Mouse (Mus musculus) thymus, postnatal 25 days (tissue): ENCODE data around the gene Nav2.

Source experiments
- DNase-seq: peaks from one replicate; pipeline ENCODE4 v3.0.0; 2022

The Nav2 gene

DNA sequence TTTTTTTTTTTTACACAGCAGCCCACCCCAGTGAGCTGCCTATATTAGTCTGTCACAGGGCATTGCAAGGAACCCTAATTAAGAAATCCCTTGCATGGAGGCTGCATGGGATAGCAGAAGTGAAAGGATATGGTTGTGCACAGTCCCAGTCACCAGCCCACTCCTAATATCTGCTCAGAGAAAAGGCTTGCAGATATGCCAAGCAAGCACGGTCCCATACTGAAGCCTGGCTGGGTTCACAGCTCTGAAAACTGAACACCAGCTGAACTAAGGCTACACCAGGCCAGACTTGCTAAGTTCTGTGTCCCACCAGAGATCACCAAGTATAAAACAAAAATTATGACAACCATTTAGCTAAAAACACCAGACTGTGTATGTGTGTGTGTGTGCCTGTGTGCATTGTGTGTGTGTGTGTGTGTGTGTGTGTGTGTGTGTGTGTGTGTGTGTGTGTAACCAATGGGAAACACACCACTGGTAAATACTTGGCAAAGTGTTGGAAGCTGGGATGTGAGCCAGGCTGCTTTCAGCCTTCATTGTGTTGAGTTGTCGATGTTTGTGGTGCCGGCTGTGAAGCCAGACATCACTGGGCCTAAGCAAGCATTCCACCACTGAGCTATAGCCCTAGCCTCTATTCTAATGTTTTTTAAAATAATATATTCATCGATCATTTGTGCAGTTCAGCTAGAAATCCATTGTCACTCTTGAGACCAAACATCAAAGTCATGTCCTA lies 156.4 kb downstream of the Nav2 start:
- no peak for DNase-seq

DNA sequence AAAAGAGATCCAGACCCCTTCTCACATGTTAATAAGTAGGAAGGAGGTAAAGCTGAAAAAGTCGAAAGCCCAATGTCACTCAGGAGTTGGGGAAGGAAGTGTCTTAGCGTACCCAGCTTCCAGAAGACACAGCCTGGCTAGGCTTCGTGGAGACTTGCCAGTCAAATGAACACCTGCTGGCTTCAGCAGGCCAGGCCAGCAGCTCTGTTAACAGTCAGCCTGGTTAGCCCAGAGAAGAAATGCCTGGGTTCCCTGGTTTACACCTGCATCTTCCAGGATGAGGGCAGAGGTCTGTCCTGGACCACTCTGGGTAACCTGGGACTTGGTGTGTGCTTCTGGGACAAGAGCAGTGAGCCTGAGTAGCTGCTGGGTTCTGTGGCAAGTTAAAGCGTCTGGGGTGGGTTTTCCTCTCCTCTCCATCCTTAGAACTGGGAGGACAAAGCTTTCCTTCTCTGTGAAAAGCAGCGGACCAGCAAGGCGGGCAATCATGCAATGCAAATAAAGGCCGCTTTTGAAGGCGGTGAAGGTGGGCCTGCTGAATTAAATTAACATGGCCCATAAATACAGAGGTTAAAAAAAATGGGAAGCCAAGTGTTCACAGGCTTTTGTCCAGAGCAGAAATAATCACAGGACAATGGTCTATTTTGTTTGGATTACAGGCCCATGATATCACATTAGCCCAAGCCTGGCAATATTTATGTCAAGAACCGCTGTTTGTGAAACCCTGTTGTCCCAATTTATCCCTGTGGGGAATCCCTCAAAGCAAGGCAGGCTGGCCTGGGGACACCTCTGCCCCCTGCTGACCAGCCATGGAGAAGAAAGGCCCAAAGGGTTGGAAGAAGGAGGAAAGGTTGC lies 157.3 kb downstream of the Nav2 start:
- no peak for DNase-seq

DNA sequence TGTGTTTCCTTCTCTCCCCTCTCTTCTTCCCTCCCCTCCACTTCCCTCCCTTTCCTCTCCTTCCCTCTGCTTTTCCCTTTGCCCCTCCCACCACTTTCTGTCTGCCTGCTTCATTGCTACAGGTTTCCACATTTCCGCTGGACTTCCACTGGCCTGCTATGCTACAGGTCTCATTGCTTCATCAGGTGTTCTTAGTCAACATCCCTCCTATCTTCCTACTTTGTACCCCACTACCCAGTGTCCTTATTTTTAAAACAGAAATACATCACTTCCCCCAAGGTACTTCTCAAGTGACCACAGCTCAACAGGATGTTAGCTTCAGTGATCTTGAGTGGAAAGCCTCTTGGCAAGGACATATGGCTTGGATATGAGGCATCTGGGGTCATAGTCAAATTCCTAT lies 158.3 kb downstream of the Nav2 start:
- DNase-seq, result no peak

DNA sequence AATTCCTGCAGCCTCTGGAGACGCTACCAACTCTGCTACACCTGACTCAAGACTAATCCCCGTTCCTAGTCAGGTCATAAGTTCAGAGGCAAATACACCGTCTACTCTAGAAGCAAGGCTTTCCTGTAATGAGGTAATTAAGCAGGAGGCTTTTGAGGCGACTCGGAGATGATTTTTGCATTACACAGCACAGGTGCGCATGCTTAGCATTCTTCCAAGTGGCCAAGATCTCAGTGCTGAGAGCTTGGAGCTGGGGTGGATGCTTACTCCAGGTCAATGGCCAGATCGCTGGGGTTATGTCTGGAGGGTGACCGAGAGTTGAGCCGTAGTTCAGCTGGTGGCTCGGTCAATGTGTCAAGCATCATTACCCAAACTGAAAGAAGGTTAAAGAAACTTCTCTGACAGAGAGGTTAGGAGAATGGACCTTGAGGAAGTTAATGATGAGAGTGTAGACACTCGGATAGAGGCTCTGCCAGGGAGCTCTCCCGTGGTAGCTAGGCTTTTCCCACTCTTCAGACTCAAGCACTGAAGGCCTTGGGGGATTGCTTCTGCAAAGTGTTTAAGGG lies 161.0 kb downstream of the Nav2 start:
- DNase-seq, result no peak

DNA sequence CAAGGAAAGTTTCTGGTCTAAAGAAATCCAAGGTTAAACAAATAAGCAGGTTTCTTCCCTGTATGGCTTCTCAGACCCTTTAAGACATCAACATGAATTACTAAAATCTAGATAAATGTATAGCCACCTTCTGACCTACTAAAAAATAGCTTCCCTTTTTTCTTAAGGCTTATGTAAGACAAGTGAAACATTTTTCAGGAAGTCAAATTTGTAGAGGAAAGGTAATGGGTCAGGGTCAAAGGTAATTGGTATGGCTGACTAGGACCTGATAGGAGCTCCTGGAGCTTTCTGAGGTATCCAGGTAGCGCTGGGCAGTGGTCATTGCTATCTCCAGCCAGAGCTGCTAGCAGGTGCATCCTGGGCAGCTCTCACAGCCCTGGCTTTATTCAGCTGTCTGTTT lies 162.1 kb downstream of the Nav2 start:
- DNase-seq, result no peak

DNA sequence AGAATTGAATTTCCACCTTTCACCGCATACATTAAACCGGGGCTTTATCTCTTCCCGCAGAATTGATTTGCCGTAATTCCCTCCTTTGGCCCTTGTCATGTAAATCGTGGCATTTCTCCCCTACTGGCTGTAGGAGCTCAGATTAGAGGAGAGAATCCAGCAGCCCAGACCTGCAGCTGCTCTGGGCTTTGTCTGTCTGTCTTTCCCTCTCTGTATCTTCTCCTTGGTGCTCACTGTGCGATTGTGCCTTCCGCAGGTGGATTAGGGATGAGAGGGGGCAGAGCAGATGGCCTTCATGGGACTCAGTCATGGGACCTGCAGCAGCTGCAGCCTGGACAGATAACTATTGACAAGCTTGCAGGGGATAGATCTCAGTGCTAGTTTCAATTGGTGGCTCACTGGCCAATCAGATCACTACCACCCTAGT lies 162.6 kb downstream of the Nav2 start:
- DNase-seq, result no peak

DNA sequence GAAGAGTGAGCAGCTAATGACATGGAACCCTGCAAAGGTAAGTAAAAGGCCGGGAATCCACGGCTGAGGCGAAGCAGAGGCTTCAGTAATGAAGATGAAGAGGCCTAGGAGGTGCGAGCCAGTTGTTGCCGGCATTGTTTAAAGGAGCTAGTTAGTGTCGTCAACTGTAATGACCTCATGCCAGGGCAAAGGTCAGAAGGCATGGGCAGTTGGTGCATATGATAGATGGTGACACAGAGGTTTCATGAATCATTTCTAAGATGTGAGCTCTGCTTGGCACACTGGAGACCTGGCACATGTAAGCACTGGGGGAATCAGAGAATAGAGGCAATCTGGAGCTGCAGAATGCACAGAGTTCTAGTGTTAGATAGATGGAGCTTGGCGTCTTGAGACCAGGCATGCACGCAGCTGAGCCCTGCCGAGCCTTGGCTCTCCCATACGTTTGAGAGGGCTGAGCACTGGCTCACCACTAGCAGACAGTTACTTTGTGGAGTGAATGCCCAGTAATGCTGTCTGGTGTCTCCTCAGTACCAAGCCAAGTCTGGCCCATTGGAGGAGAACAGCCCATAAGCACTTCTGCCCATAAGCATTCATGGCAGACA lies 166.9 kb downstream of the Nav2 start:
- no peak for DNase-seq

DNA sequence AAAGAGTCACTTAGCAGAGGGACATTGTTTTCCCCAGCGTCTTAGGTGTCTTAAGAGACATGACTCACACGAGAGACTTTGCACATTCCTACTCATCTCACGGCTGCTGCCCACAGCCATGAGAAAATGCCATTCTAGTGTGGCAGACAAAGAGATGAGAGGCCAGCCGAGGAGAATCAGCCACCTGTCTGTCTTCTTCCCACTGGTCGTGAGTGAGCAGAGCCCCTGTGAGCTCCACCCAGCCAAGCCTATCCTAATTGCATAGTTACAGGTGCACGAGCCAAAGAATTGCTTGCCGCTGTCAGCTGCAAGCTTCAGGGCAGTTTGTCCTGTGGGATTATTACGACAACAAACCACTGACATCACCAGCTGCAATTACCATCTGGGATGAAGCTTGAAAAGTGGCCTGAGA lies 167.8 kb downstream of the Nav2 start:
- no peak for DNase-seq

DNA sequence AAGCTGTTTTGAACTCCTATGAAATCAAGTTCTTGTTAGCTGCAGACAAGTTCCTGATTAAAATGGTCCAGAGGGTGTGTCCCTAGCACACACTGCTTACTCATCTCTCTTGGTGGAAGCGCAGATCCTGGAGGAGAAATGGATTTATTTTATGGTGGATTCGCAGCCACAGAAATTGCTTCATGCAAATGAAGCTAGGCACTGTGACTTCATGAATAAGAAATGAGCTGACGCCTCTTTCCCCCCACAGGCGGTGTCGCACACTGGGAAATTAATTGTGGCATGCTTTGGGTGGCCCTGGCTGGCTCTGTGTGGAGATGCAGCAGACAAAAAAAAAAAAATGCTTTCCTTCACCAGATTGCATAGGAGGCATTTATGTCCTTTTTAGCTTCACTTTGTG lies 170.4 kb downstream of the Nav2 start:
- DNase-seq, result no peak

DNA sequence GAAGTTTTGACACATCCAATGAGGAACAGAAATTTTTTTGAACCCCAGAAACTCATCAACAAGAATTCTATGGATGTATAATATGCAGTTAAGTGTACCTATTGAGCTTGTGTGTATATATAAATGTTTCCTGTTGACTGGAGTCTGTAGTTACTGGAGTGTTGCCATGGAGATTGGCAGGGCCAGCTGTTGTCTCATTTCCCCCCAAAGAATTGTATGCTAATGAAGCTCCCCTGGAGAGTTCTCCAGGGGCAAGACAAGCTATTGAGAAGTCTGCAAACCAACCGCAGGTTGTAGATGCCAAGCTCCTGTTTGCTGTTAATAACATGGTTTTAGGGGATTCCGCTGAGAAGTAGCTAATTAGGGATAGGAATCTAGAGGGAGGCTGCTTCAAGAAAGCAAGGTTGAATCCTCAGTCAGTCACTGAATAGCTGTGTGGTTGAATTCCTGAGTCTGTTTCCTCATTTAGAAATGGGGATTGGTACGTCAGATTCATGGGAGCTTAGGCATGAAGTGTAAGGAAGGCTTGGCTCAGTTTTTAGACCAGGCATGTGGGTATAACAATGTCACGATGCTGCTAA lies 174.2 kb downstream of the Nav2 start:
- DNase-seq, result no peak

DNA sequence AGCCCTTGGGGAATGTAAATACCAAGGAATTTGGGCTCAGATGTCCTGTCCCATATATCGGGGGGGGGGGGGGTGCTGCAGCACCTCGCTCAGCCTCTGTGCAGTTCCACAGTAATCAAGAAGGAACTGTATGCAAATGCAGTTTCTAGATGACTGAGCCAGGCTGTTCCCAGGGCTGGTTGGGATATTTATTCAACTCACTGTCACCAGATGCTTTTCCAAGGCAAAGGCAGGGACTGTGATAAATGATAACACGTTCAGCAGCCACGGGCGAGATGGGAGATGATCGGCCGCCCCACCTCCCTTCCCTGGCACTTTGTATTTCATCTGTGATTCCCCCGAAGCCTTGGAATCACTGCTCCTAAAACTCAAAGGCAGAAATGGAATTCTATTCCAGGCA lies 176.3 kb downstream of the Nav2 start:
- no peak for DNase-seq

DNA sequence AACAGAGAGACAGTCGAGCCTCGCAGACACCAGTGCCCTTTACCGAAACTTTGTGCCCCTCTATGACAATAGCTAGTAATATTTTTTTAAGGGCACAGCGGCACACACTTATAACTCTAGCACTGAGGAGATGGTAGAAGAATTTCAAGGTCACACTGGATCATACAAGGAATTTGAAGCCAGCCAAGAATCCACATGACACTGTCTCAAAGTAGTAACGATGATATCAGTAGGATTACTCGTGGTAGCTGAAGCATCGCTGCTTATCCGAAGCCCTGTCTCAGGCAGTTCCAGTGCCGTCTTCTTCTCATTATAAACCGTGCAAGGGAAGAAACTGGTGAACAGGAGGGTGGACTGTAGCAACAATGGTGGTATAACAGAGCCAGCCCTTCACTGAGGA lies 177.2 kb downstream of the Nav2 start:
- DNase-seq, result no peak

DNA sequence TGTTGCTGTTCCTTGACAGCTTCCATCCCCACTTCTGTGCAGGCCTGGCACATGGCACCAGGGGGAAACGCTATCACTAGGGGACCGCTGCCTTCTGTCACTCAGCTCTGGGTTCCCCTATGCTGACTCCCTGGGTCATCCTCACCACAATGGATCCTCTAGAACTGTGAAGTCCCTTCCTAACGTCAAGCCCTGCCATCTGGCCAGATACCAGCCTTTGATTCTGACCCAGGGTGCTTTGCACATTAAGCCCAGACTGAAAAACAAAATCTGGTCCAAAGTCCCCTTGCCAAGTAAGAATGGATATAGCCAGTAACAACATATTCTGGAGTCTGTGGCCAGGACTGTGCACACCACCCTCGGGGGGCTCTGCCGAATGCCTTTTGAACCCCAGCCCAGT lies 178.6 kb downstream of the Nav2 start:
- DNase-seq, result no peak

DNA sequence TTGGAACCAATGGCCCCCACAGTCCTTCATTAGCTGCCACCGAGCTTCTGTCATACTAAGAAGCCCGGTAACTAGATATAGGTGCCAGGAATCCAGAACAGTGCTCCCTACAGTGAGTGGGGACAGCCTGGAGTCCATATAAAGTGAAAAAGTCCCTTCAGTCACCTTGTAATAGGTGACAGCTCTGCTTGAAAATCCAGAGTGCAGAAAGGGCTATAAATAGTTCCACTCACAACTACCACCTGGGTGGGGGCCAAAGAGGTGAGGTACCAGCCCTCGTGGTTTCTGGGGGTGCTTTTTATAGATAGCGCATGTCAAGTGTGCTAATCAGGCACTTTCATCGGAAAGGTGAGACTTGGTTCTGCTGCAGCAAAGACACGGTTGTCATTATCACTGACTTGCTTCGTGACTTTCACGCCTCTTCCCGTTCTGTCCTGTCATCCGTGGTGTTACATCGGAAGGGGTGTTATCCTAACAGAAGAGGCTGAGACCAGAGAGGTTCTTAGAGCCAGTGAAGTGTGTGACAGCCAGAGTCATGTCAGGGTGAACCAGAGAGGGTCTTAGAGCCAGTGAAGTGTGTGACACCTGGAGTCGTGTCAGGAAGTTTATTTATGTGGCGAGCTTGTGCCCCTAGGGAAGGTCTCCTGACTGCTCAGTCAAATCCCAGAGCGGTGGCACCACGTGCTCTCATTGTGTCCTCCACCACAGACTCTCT lies 179.8 kb downstream of the Nav2 start:
- DNase-seq, result no peak

DNA sequence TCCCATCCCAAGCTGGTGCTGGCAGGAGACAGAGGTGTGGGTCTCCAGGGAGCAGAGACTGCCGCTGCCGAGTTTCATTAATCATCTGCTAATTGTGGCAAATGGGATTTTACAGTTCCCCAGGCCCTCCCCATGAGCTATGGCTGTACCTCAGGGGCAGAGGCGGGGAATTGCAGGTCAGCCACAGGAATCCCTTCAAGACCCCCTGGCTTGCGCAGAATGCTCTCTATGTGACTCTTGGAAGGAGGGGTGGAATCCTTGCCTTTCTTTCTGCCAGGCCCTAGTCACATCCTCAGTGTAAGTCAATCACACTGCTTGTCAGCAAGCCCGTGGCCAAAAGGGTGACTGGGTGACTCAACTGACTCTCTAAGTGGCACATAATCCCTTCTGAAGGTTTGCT lies 182.9 kb downstream of the Nav2 start:
- no peak for DNase-seq

DNA sequence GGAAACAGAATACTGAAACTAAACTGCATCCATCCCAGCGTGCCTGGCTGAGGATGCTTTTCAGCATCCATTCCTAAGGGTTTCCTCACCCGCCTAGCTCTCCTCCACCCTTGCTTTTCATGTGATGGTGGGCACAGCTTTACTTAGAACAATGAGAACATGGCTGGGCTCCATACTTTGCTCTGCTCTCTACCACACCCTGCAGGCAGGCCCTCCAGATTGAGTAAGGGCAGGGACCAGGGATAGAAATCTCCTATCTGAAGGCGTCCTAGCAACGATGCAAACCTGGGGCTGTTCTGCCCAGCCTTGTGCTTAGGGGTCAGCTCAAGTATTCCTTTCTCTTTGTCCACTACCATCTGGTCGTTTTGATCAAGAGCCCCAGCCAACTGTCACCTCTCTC lies 183.4 kb downstream of the Nav2 start:
- no peak for DNase-seq

DNA sequence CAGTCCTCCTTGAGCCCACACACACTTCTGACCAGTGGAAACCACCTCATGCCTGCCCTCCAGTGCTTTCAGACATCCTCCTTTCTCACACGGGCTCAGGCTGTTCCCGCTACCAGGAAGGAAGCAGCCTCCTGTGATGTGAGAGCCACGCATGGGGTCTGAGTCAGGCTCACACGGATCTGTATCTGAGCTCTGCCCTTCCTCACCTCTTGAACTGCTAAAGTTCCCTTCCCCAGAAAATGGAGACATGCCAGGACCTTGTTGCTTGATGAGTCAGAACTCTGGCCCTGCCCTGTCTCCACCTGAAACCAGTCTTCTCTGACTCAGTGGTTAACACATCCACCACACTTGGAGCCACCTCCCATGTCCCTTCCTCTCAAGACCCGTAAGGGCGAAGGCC lies 185.1 kb downstream of the Nav2 start:
- DNase-seq, result no peak

DNA sequence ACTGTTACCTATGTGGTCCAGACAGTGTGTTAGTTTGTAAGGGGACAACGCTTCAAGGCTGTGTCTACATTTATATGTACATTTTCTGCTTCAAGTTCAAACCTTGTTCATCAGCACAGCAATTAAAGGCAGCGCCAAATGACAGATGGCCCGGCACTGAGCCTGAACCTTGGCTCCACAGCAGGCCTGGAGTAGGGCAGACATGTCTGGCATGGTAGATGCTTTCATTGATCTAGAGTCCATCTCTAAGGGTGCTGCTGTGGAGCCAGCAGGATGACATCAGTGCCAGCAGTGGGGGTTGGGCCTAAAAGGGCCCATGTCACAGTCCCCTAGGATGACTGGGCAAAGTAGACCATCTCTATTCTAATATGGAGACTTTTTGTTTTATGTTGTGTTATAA lies 186.0 kb downstream of the Nav2 start:
- DNase-seq, result no peak

DNA sequence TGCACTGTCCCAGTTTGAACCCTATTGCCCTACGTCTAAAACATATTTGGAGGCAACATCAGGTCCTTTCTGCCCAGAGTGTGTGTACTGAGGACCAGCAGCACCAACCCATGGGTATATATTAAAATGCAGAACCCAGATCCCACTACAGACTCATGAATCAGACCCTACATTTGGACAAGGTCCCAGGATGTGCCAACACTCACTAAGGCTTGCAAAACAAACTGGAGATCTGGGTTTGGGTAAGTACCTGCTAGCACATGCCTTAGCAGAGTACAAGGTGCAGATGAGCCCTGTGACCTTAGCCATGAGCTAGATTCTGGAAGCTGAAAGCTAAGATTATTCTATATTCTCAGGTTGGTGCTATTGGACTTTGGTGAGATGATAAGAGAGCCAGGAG lies 192.8 kb downstream of the Nav2 start:
- no peak for DNase-seq

DNA sequence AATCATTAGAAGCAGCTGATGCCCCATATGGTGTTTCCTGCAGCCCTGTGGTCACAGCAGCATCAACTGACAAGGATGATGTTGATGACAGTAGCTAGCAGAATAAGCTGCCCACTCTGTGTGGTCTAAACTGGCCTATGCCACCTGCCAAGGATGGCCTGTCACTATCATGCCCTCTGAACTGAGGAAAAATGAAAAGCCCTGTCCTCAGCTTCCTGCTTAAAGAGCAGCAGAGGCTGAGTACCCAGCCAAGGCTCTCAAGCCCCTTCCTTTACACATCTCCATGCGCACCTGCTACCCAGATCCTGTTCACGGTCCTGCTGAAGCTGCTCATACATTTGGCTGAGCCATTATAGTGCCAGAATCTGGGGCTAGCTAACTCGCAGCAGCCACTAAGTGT lies 193.7 kb downstream of the Nav2 start:
- no peak for DNase-seq

DNA sequence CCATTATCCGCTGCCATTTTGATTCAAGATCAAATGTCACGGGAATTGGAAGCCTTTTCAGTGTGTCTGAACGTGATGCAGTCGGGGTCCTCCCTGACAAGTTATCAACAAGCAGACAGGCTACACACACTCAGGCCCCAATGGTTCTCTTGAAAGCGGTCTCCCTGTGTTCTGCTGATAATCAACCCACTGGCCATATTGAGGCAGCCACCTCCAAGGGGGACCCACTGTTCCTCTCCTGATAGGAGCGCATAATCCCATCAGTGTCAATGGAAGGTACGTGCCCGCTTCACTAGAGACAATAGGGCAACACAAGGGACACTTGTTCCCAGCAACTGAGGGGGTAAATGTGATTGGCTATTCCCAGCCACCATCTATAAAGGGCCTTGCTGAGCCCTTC lies 195.9 kb downstream of the Nav2 start:
- no peak for DNase-seq

DNA sequence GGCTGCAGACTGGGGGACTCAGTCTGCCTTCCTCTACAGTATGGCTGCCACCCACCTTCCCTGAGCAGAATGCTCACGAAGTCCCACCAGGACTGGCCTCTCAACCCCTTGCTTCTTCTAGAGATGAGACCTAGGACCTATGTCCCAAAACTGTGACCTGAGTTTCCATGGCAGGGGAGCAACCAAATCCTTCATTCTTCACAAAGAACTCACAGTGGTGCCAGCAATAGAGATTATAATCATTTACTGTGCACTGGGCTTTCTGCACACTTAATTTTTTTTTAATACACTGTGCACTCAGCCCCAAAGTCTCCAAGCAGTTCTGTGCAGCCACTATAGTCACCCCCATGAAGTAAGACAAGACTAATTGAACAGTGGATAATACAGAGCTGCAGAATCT lies 196.3 kb downstream of the Nav2 start:
- no peak for DNase-seq

DNA sequence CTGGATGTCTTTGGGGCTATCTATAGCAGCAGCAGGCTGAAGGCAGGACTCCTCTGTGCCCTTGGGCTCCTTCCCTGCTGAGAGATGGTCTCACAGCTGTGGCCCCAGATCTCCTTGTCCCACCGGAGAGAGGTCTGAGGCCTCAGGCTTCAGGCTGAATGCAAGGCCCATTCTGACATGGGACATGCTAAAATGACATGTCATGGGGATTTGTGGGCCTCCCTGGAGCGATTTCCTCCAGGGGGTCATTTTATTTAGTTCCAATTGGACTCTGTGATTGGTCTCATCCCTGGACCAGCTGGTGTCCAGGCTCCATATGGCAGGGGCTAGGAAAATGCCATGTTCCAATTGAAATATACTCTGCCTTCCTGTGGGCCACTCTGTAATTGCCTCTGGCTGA lies 197.0 kb downstream of the Nav2 start:
- no peak for DNase-seq
